Mouse (Mus musculus) spleen, adult 2 months (tissue): Measurements from ENCODE around the gene Rflna.

Experiments
- CTCF ChIP-seq: fragments of 200-500 bp; IDR thresholded peaks from 2 replicates; pipeline ENCODE4 v1.5.1; 2011; ENCODE audit warnings: mild to moderate bottlenecking, inconsistent platforms; ENCODE audit not compliant: insufficient read depth, insufficient read length, insufficient replicate concordance; ENCODE audit errors: extremely low read depth
- POLR2A ChIP-seq: fragments of 200-500 bp; IDR thresholded peaks from 2 replicates; pipeline ENCODE4 v1.6.1; 2011; ENCODE audit warnings: low read depth, low read length, inconsistent platforms

GRCm38 (mm10) chr5:125024002-125024401 is 21.0 kb downstream of the Rflna start:
- TF ChIP-seq CTCF (peak; percentile 24; the same call in 1 of the 2 replicates), POLR2A (no peak)
